Mouse (Mus musculus): ENCODE data around the gene Pgpep1l. TPM values are rescaled to one million over a fixed set of nuclear protein-coding genes. Genes with fewer than 3 reads are reported as not detected.
"Not testable (repeated sequence)": the region's sequence is repeated elsewhere in the genome, so short reads cannot be mapped to it uniquely, and the experiment has no call there.

Pgpep1l gene
- polyA plus RNA-seq, 1 experiment from 2014 or later: 0.42 TPM

DNA sequence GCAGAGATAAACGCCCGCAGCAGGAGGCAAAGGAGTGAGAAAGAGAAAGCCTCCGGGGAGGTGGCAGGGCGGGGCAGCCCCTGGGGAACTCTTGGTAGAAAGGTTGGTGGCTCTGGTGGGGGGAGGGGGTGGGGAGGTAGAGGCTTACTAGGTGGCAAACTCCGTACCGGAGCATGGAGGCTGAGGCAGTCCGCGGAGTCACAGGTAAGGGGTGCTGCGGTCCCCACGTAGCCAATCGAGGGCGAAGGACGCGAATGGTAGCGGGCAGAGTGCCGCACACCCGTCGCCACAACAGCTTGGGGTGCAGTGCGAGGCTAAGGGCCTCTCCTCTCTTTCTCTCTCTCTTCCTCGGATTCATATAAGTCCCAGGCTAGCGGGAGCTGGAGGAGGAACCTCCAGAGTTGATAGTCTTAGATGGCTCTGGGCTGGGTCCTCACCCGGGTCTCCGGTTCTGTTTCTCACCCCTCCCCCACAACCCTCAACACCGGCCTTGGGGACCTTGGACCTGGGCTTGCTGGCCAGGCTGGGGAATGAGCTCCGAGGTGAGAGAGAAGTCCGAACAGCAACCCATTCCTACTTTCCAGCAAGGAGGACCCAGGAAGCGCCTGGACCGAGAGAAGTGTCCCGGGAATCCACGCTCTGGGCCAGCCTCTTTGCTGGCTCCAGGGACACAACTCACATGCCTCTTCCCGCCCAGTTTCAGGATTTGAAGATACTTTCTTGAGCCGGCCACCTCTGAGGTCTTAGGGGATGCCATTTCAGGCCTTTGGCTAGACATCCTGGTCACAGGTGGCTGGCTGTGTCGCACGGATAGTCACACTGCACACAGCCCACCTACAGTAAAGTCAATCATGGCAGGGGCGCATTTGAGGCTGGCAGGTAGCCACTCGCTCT, 12.1 kb upstream of the Pgpep1l start:
- peaks cover 8 to 15% of the 10 kb centered on the region in 2 experiments; a peak in 3 of 4 replicates for H3K4me1 ChIP-seq (ENCODE audit: control insufficient read depth in 2 of 2, insufficient read depth in 2 of 2, low read length in 2 of 2)
- no peaks in the 10 kb centered on the region for H3K36me3 ChIP-seq (ENCODE audit: control insufficient read depth, insufficient read depth, low read length)
- H3K27ac ChIP-seq (replicated peaks in 1 of 2; ENCODE audit: control insufficient read depth in 1 of 2, insufficient read depth in 1 of 2, low read depth in 2 of 2, low read length in 2 of 2): no peak overlapping the region
- H3K9ac ChIP-seq (ENCODE audit: low read length): peak overlapping the region; percentile 65
- no peaks in the 10 kb centered on the region for H3K9me3 ChIP-seq (ENCODE audit: control insufficient read depth, low read length)
- H3K27me3 ChIP-seq (ENCODE audit: control insufficient read depth, insufficient read depth, low read length): peaks cover 15% of the 10 kb centered on the region
- peak overlapping the region; percentile 89 for H3K4me2 ChIP-seq (ENCODE audit: low read length)
- 4% methylated on average over 35 of the region's 36 CpGs for WGBS
- peak overlapping the region; percentile 46 to 50 for H3K4me3 ChIP-seq (ENCODE audit: control insufficient read depth in 1 of 2, insufficient read depth in 1 of 2, low read depth in 1 of 2, low read length in 2 of 2)
- ATAC-seq (ENCODE audit: insufficient number of reproducible peaks, insufficient read depth, low FRiP score, low read depth): no peak; the same call in 1 of the 2 replicates

DNA sequence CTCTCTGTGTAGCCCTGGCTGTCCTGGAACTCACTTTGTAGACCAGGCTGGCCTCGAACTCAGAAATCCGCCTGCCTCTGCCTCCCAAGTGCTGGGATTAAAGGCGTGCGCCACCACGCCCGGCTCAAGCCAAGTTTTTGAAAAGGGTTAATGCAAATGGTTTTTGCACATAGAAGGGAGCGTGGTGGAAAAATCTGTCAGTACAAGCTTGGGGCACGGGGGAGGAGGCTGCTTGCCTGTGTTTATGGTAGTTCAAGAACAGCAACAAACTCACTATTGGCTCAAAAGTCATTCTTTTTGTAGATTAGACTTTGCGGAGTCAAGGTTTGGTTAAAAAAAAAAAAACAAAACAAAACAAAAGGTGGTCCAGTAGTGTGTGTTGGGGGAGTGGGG, 11.4 kb upstream of the Pgpep1l start:
- H3K4me3 ChIP-seq (ENCODE audit: control insufficient read depth in 1 of 2, insufficient read depth in 1 of 2, low read depth in 1 of 2, low read length in 2 of 2): peak overlapping the region; percentile 46 to 50
- not testable (repeated sequence) for ATAC-seq (ENCODE audit: insufficient number of reproducible peaks, insufficient read depth, low FRiP score, low read depth); H3K9me3 ChIP-seq (ENCODE audit: control insufficient read depth, low read length); H3K27ac ChIP-seq (replicated peaks in 1 of 2; ENCODE audit: control insufficient read depth in 1 of 2, insufficient read depth in 1 of 2, low read depth in 2 of 2, low read length in 2 of 2); H3K36me3 ChIP-seq (ENCODE audit: control insufficient read depth, insufficient read depth, low read length)
- peak overlapping the region; percentile 89 for H3K4me2 ChIP-seq (ENCODE audit: low read length)
- H3K9ac ChIP-seq (ENCODE audit: low read length): peak overlapping the region; percentile 65
- peaks cover 15% of the 10 kb centered on the region for H3K27me3 ChIP-seq (ENCODE audit: control insufficient read depth, insufficient read depth, low read length)
- peaks cover 11% of the 10 kb centered on the region in 2 experiments; a peak in 3 of 4 replicates for H3K4me1 ChIP-seq (ENCODE audit: control insufficient read depth in 2 of 2, insufficient read depth in 2 of 2, low read length in 2 of 2)
- WGBS: 45% methylated on average over 9 of the region's 9 CpGs

- ATAC-seq (ENCODE audit: insufficient number of reproducible peaks, insufficient read depth, low FRiP score, low read depth): no peak
- H3K36me3 ChIP-seq (ENCODE audit: control insufficient read depth, insufficient read depth, low read length): no peaks in the 10 kb centered on the region
- H3K27ac ChIP-seq (replicated peaks in 1 of 2; ENCODE audit: control insufficient read depth in 1 of 2, insufficient read depth in 1 of 2, low read depth in 2 of 2, low read length in 2 of 2): no peak overlapping the region
- H3K9ac ChIP-seq (ENCODE audit: low read length): no peak overlapping the region
- H3K4me2 ChIP-seq (ENCODE audit: low read length): no peak overlapping the region
- H3K4me3 ChIP-seq (ENCODE audit: control insufficient read depth in 1 of 2, insufficient read depth in 1 of 2, low read depth in 1 of 2, low read length in 2 of 2): no peak overlapping the region
- peaks cover 11% of the 10 kb centered on the region in 2 experiments; a peak in 3 of 4 replicates for H3K4me1 ChIP-seq (ENCODE audit: control insufficient read depth in 2 of 2, insufficient read depth in 2 of 2, low read length in 2 of 2)
- WGBS: 69% methylated on average over 9 of the region's 9 CpGs
- H3K27me3 ChIP-seq (ENCODE audit: control insufficient read depth, insufficient read depth, low read length): peaks cover 15% of the 10 kb centered on the region
- no peaks in the 10 kb centered on the region for H3K9me3 ChIP-seq (ENCODE audit: control insufficient read depth, low read length)
These were observed 10.9 kb upstream of the Pgpep1l start for GRCm38 (mm10) chr7:68274951-68275350.

GRCm38 (mm10) chr7:68274218-68274617, 10.2 kb upstream of the Pgpep1l start:
- whole genome bisulfite sequencing: 77% methylated on average over 2 of the region's 2 CpGs
- ATAC-seq (ENCODE audit: insufficient number of reproducible peaks, insufficient read depth, low FRiP score, low read depth): no peak
- Histone ChIP-seq H3K9ac (ENCODE audit: low read length) (no peak overlapping the region), H3K9me3 (ENCODE audit: control insufficient read depth, low read length) (no peaks in the 10 kb centered on the region), H3K27ac (replicated peaks in 1 of 2; ENCODE audit: control insufficient read depth in 1 of 2, insufficient read depth in 1 of 2, low read depth in 2 of 2, low read length in 2 of 2) (no peak overlapping the region), H3K27me3 (ENCODE audit: control insufficient read depth, insufficient read depth, low read length) (peaks cover 15% of the 10 kb centered on the region), H3K36me3 (ENCODE audit: control insufficient read depth, insufficient read depth, low read length) (no peaks in the 10 kb centered on the region), H3K4me2 (ENCODE audit: low read length) (no peak overlapping the region), H3K4me3 (ENCODE audit: control insufficient read depth in 1 of 2, insufficient read depth in 1 of 2, low read depth in 1 of 2, low read length in 2 of 2) (no peak overlapping the region), H3K4me1 (ENCODE audit: control insufficient read depth in 2 of 2, insufficient read depth in 2 of 2, low read length in 2 of 2) (peaks cover 11% of the 10 kb centered on the region in 2 experiments; a peak in 3 of 4 replicates)

DNA sequence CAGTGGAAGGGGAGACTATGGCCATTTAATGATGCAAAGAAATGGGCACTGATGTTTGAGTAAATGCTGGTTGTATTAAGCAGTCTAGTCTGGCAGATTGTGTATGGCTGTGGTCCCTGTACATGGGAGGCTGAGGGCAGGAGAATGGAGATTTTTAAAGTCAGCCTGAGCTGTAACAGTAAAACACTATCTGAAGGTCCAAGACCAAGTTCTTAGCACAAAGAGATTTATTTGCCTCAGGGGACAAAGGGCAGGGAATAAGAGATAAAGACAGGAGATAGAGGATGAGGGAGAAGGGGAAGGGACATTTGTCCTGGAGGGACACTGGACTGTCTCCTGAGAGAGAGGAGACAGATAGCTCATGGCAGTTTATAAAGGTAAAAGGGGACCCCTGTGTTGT, 9.5 kb upstream of the Pgpep1l start, which contains the start of gene Fam169b:
Fam169b (plus strand) TSS at position 325 of the 400 bp plus-strand sequence.
- H3K27ac ChIP-seq (replicated peaks in 1 of 2; ENCODE audit: control insufficient read depth in 1 of 2, insufficient read depth in 1 of 2, low read depth in 2 of 2, low read length in 2 of 2): no peak within 1 kb of the TSS
- H3K9me3 ChIP-seq (ENCODE audit: control insufficient read depth, low read length): no peaks in the 10 kb centered on the region
- peaks cover 12% of the 10 kb centered on the region for H3K27me3 ChIP-seq (ENCODE audit: control insufficient read depth, insufficient read depth, low read length)
- no peak for ATAC-seq (ENCODE audit: insufficient number of reproducible peaks, insufficient read depth, low FRiP score, low read depth)
- peaks cover 11% of the 10 kb centered on the region in 2 experiments; a peak in 3 of 4 replicates for H3K4me1 ChIP-seq (ENCODE audit: control insufficient read depth in 2 of 2, insufficient read depth in 2 of 2, low read length in 2 of 2)
- H3K36me3 ChIP-seq (ENCODE audit: control insufficient read depth, insufficient read depth, low read length): no peaks in the 10 kb centered on the region
- H3K4me2 ChIP-seq (ENCODE audit: low read length): no peak within 1 kb of the TSS
- H3K9ac ChIP-seq (ENCODE audit: low read length): no peak within 1 kb of the TSS
- no peak within 1 kb of the TSS for H3K4me3 ChIP-seq (ENCODE audit: control insufficient read depth in 1 of 2, insufficient read depth in 1 of 2, low read depth in 1 of 2, low read length in 2 of 2)

- Histone ChIP-seq H3K27ac (replicated peaks in 1 of 2; ENCODE audit: control insufficient read depth in 1 of 2, insufficient read depth in 1 of 2, low read depth in 2 of 2, low read length in 2 of 2) (no peak overlapping the region), H3K27me3 (ENCODE audit: control insufficient read depth, insufficient read depth, low read length) (peaks cover 12% of the 10 kb centered on the region), H3K4me2 (ENCODE audit: low read length) (no peak overlapping the region), H3K4me1 (ENCODE audit: control insufficient read depth in 2 of 2, insufficient read depth in 2 of 2, low read length in 2 of 2) (peaks cover 11% of the 10 kb centered on the region in 2 experiments; a peak in 3 of 4 replicates), H3K9me3 (ENCODE audit: control insufficient read depth, low read length) (no peaks in the 10 kb centered on the region), H3K36me3 (ENCODE audit: control insufficient read depth, insufficient read depth, low read length) (no peaks in the 10 kb centered on the region), H3K9ac (ENCODE audit: low read length) (no peak overlapping the region), H3K4me3 (ENCODE audit: control insufficient read depth in 1 of 2, insufficient read depth in 1 of 2, low read depth in 1 of 2, low read length in 2 of 2) (no peak overlapping the region)
- 84% methylated on average over 10 of the region's 10 CpGs for WGBS
- ATAC-seq (ENCODE audit: insufficient number of reproducible peaks, insufficient read depth, low FRiP score, low read depth): no peak
These were observed 8.6 kb upstream of the Pgpep1l start for GRCm38 (mm10) chr7:68272607-68273006.

- peaks cover 11% of the 10 kb centered on the region in 2 experiments; a peak in 3 of 4 replicates for H3K4me1 ChIP-seq (ENCODE audit: control insufficient read depth in 2 of 2, insufficient read depth in 2 of 2, low read length in 2 of 2)
- H3K27ac ChIP-seq (replicated peaks in 1 of 2; ENCODE audit: control insufficient read depth in 1 of 2, insufficient read depth in 1 of 2, low read depth in 2 of 2, low read length in 2 of 2): no peak overlapping the region
- 89% methylated on average over 6 of the region's 6 CpGs for WGBS
- peaks cover 12% of the 10 kb centered on the region for H3K27me3 ChIP-seq (ENCODE audit: control insufficient read depth, insufficient read depth, low read length)
- H3K4me3 ChIP-seq (ENCODE audit: control insufficient read depth in 1 of 2, insufficient read depth in 1 of 2, low read depth in 1 of 2, low read length in 2 of 2): no peak overlapping the region
- H3K9me3 ChIP-seq (ENCODE audit: control insufficient read depth, low read length): no peaks in the 10 kb centered on the region
- no peaks in the 10 kb centered on the region for H3K36me3 ChIP-seq (ENCODE audit: control insufficient read depth, insufficient read depth, low read length)
- no peak overlapping the region for H3K9ac ChIP-seq (ENCODE audit: low read length)
- H3K4me2 ChIP-seq (ENCODE audit: low read length): no peak overlapping the region
- ATAC-seq (ENCODE audit: insufficient number of reproducible peaks, insufficient read depth, low FRiP score, low read depth): no peak
These were observed 7.8 kb upstream of the Pgpep1l start for GRCm38 (mm10) chr7:68271816-68272215.
